Mouse (Mus musculus) liver, embryonic 11.5 days (tissue): ENCODE data around the gene Fbxl15. TPM values are rescaled to one million over a fixed set of nuclear protein-coding genes. Genes with fewer than 3 reads are reported as not detected.

Experiments used
- ATAC-seq: fragments of 200-750 bp; cut with Nextera tagmentation; replicated peaks from 2 replicates; pipeline ENCODE4 v1.8.0; 2017; ENCODE audit warnings: moderate number of reproducible peaks, mild to moderate bottlenecking, moderate TSS enrichment, moderate library complexity; ENCODE audit not compliant: low FRiP score
- DNase-seq: peaks from one replicate; pipeline ENCODE4 v3.0.0-alpha.2; 2017; ENCODE audit warnings: low spot score
- H3K27ac ChIP-seq: fragments of 300-500 bp; sonication (generic); 2 replicates; pipeline ENCODE4 v1.5.1; 2014; ENCODE audit warnings: mild to moderate bottlenecking, low read depth, low read length, control low read depth
- H3K27me3 ChIP-seq: fragments of 300-500 bp; sonication (generic); replicated peaks from 2 replicates; pipeline ENCODE4 v1.6.1; 2014; ENCODE audit warnings: low read length, mixed read lengths; ENCODE audit not compliant: control insufficient read depth, insufficient read depth
- H3K36me3 ChIP-seq: fragments of 300-500 bp; sonication (generic); 2 replicates; pipeline ENCODE4 v1.6.1; 2014; ENCODE audit warnings: mild to moderate bottlenecking, low read length, moderate library complexity, mixed read lengths; ENCODE audit not compliant: control insufficient read depth, insufficient read depth
- H3K4me1 ChIP-seq: fragments of 300-500 bp; sonication (generic); replicated peaks from 2 replicates; pipeline ENCODE4 v1.6.1; 2014; ENCODE audit warnings: low read length, mixed read lengths; ENCODE audit not compliant: control insufficient read depth, insufficient read depth
- H3K4me2 ChIP-seq: fragments of 300-500 bp; sonication (generic); 2 replicates; pipeline ENCODE4 v1.6.1; 2014; ENCODE audit warnings: mild to moderate bottlenecking, control low read depth, moderate library complexity
- H3K4me3 ChIP-seq: fragments of 300-500 bp; sonication (generic); 2 replicates; pipeline ENCODE4 v1.5.1; 2014; ENCODE audit warnings: low read depth, low read length, control low read depth
- H3K9ac ChIP-seq: fragments of 300-500 bp; sonication (generic); 2 replicates; pipeline ENCODE4 v1.6.1; 2014; ENCODE audit warnings: low read depth, low read length, control low read depth
- H3K9me3 ChIP-seq: fragments of 300-500 bp; sonication (generic); 2 replicates; pipeline ENCODE4 v1.6.1; 2016; ENCODE audit warnings: low read length, inconsistent platforms, mixed read lengths; ENCODE audit not compliant: control insufficient read depth
- WGBS: fragments of 180-500 bp; shearing (Covaris S2); extraction: QIAGEN DNeasy Blood & Tissue Kit; methylation state at CpG from one replicate; pipeline ENCODE4 v1.1.7; 2014; 5-methylcytosine and 5-hydroxymethylcytosine counted together
- polyA plus RNA-seq: library from polyadenylated mRNA; unstranded; fragments of >200 nt; fragmentation: Nextera tagmentation; extraction: Ambion mirVana; gene quantifications from 2 replicates; pipeline ENCODE4 v1.2.1, GENCODE M21; 2014

The Fbxl15 gene
- polyA plus RNA-seq, 1 experiment from 2014 or later = 16.4 TPM

- DNase-seq = peak; percentile 31
- Histone ChIP-seq H3K27me3 (peaks cover 54% of the 10 kb centered on the region), H3K9me3 (no peaks in the 10 kb centered on the region), H3K36me3 (peaks cover 13% of the 10 kb centered on the region), H3K9ac (no peak overlapping the region), H3K27ac (0 out of 2 replicates have a peak overlapping the region, but pooled peaks have one; percentile 32), H3K4me3 (no peak overlapping the region), H3K4me1 (peaks cover 47% of the 10 kb centered on the region), H3K4me2 (no peak overlapping the region)
- 89% methylated on average over 21 of the region's 21 CpGs for WGBS
- no peak for ATAC-seq
Measured at GRCm38 (mm10) chr19:46312566-46312965, 15.4 kb upstream of the Fbxl15 start.

- DNase-seq (no peak), ATAC-seq (no peak)
- H3K9ac ChIP-seq = no peak overlapping the region
- H3K4me3 ChIP-seq = no peak overlapping the region
- peaks cover 13% of the 10 kb centered on the region for H3K36me3 ChIP-seq
- H3K27ac ChIP-seq = peak overlapping the region; percentile 32; the same call in 1 of the 2 replicates
- 86% methylated on average over 9 of the region's 9 CpGs for WGBS
- peak overlapping the region; percentile 79; the same call in 1 of the 2 replicates for H3K4me2 ChIP-seq
- H3K27me3 ChIP-seq = peaks cover 59% of the 10 kb centered on the region
- H3K9me3 ChIP-seq = no peaks in the 10 kb centered on the region
- peaks cover 52% of the 10 kb centered on the region for H3K4me1 ChIP-seq
Measured at GRCm38 (mm10) chr19:46313116-46313515, 14.9 kb upstream of the Fbxl15 start.

- Histone ChIP-seq H3K36me3 (peaks cover 13% of the 10 kb centered on the region), H3K4me2 (peak overlapping the region; percentile 79), H3K4me1 (peaks cover 52% of the 10 kb centered on the region), H3K9me3 (no peaks in the 10 kb centered on the region), H3K27ac (no peak overlapping the region), H3K9ac (peak overlapping the region; percentile 65), H3K4me3 (peak overlapping the region; percentile 35; the same call in 1 of the 2 replicates), H3K27me3 (peaks cover 59% of the 10 kb centered on the region)
- peak; percentile 32 for DNase-seq
- ATAC-seq = no peak
- WGBS = 71% methylated on average over 6 of the region's 6 CpGs
Measured at GRCm38 (mm10) chr19:46313591-46313990, 14.4 kb upstream of the Fbxl15 start.

- H3K9ac ChIP-seq = peak overlapping the region; percentile 65
- H3K36me3 ChIP-seq = peaks cover 13% of the 10 kb centered on the region
- 12% methylated on average over 18 of the region's 18 CpGs for WGBS
- H3K4me3 ChIP-seq = peak overlapping the region; percentile 35
- peak; percentile 55 for ATAC-seq
- H3K4me2 ChIP-seq = peak overlapping the region; percentile 79
- peak overlapping the region; percentile 80 for H3K27ac ChIP-seq
- H3K27me3 ChIP-seq = peaks cover 63% of the 10 kb centered on the region
- H3K4me1 ChIP-seq = peaks cover 50% of the 10 kb centered on the region
- peak; percentile 51 for DNase-seq
- H3K9me3 ChIP-seq = no peaks in the 10 kb centered on the region
Measured at GRCm38 (mm10) chr19:46314151-46314601, 13.8 kb upstream of the Fbxl15 start.

GRCm38 (mm10) chr19:46314872-46315742 lies 12.9 kb upstream of the Fbxl15 start:
- peak overlapping the region; percentile 79 for H3K4me2 ChIP-seq
- ATAC-seq (peak; percentile 89), DNase-seq (peak; percentile 67)
- H3K4me3 ChIP-seq = peak overlapping the region; percentile 35; the same call in 1 of the 2 replicates
- 14% methylated on average over 14 of the region's 14 CpGs for WGBS
- H3K4me1 ChIP-seq = peaks cover 47% of the 10 kb centered on the region
- H3K27ac ChIP-seq = peak overlapping the region; percentile 80
- H3K36me3 ChIP-seq = peaks cover 10% of the 10 kb centered on the region; the same call in 1 of the 2 replicates
- H3K27me3 ChIP-seq = peaks cover 70% of the 10 kb centered on the region
- no peaks in the 10 kb centered on the region for H3K9me3 ChIP-seq
- H3K9ac ChIP-seq = peak overlapping the region; percentile 65

- no peak for ATAC-seq
- Histone ChIP-seq H3K4me1 (peaks cover 47% of the 10 kb centered on the region), H3K27ac (peak overlapping the region; percentile 80), H3K27me3 (peaks cover 78% of the 10 kb centered on the region), H3K36me3 (peaks cover 9% of the 10 kb centered on the region; the same call in 1 of the 2 replicates), H3K9me3 (no peaks in the 10 kb centered on the region), H3K9ac (peak overlapping the region; percentile 37), H3K4me2 (peak overlapping the region; percentile 79), H3K4me3 (peak overlapping the region; percentile 56)
- DNase-seq = peak; percentile 50
- 43% methylated on average over 12 of the region's 12 CpGs for WGBS
Measured at GRCm38 (mm10) chr19:46315752-46316610, 12.0 kb upstream of the Fbxl15 start.

- Histone ChIP-seq H3K9me3 (no peaks in the 10 kb centered on the region), H3K9ac (peak overlapping the region; percentile 49; the same call in 1 of the 2 replicates), H3K36me3 (peaks cover 1% of the 10 kb centered on the region; the same call in 1 of the 2 replicates), H3K4me1 (peaks cover 47% of the 10 kb centered on the region), H3K4me3 (peak overlapping the region; percentile 56), H3K27ac (peak overlapping the region; percentile 80; the same call in 1 of the 2 replicates), H3K27me3 (peaks cover 87% of the 10 kb centered on the region), H3K4me2 (peak overlapping the region; percentile 79)
- WGBS = 37% methylated on average over 15 of the region's 15 CpGs
- ATAC-seq = no peak
- DNase-seq = peak; percentile 43
Measured at GRCm38 (mm10) chr19:46316846-46317545, 11.0 kb upstream of the Fbxl15 start.

- WGBS = 3% methylated on average over 45 of the region's 48 CpGs
- no peak overlapping the region for H3K27ac ChIP-seq
- peak overlapping the region; percentile 49 for H3K9ac ChIP-seq
- peaks cover 47% of the 10 kb centered on the region for H3K4me1 ChIP-seq
- peak overlapping the region; percentile 56 for H3K4me3 ChIP-seq
- H3K4me2 ChIP-seq = peak overlapping the region; percentile 79
- DNase-seq = peak; percentile 42
- H3K36me3 ChIP-seq = no peaks in the 10 kb centered on the region
- no peak for ATAC-seq
- no peaks in the 10 kb centered on the region for H3K9me3 ChIP-seq
- peaks cover 89% of the 10 kb centered on the region for H3K27me3 ChIP-seq
Measured at GRCm38 (mm10) chr19:46317546-46317885, 10.5 kb upstream of the Fbxl15 start.
